17 mouse cellular contexts compared by ENCODE assay signal in the genomic region with DNA sequence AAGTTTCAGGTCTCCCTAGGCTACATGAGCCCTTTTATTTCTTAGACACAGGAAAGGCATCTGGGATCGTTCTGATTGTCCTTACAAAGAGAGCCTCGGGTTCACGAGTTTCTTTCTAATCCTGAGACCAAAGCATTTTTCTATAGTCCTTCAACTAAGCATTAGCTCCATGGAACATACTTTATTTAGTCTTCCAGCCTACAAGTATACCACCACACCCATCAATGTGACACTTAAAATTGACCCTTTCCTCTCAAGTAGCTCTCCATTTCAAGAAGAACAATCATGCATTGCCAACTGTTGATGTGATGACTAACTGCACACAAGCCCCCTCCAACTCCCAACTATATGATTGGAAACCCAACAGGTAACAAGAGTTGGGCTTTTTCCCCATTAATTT.
"Had no signal": no experiment of that assay in that cellular context is flagged by ENCODE, and none has a peak within 500 bp of the region (broad histone marks: within the 10 kb centered on the region; RNA-seq: fewer than 3 reads in every experiment).

No protein-coding gene starts in this region.

- DNase-seq: gastrocnemius, adult 2 months; gastrocnemius, postnatal 10 days; gastrocnemius, postnatal 25 days; heart, adult 18-20 months; heart, postnatal 10 days; heart, postnatal 36 days; kidney, adult 11 months; kidney, adult 2 months; kidney, adult 9 months; kidney, postnatal 14 days; kidney, postnatal 36 days; layer of hippocampus, adult 9-11 months; layer of hippocampus, postnatal 36 days; left cerebral cortex, postnatal 4 days had no signal

- ATAC-seq: hindbrain, postnatal 0 days; intestine, embryonic 16.5 days; liver, embryonic 12.5 days had no signal
